Comparison of ENCODE assay signal across 26 mouse cellular contexts in genomic region chr1:57281549-57281948, GRCm38 (mm10).
DNase-seq lines count a peak whose midpoint lies in the region; ATAC-seq and TF ChIP-seq lines count a peak whose summit lies in the region.
"Had no signal": no experiment of that assay in that cellular context is flagged by ENCODE, and none has a peak within 500 bp of the region (broad histone marks: within the 10 kb centered on the region; RNA-seq: fewer than 3 reads in every experiment).

No protein-coding gene starts in this region.

- no peaks in the 10 kb centered on the region for H3K27me3 ChIP-seq in forebrain, embryonic 10.5 days (ENCODE audit: poor library complexity, severe bottlenecking)
- H3K27me3 ChIP-seq in liver, embryonic 12.5 days (replicated peaks), result no peaks in the 10 kb centered on the region
- H3K27me3 ChIP-seq: CH12.LX had no signal

- H3K4me2 ChIP-seq in liver, embryonic 12.5 days, result no peak overlapping the region

- ATAC-seq in liver, embryonic 12.5 days, result no peak
- ATAC-seq: activated CD4-positive, CD25-positive, alpha-beta regulatory T cell, adult 4 months; CD4-positive, CD25-positive, alpha-beta regulatory T cell, adult 4 months; Patski had no signal

- WGBS in forebrain, embryonic 10.5 days, result 81% methylated on average over 3 of the region's 3 CpGs
- 65% methylated on average over 3 of the region's 3 CpGs for WGBS in liver, embryonic 12.5 days (ENCODE audit: insufficient replicate concordance)

- H3K4me1 ChIP-seq in ES-E14 (ENCODE audit: control insufficient read depth in 2 of 2, insufficient read depth in 2 of 2, low read length in 2 of 2, poor library complexity in 1 of 2), result no peaks in the 10 kb centered on the region
- H3K4me1 ChIP-seq in forebrain, embryonic 10.5 days, result no peaks in the 10 kb centered on the region
- no peaks in the 10 kb centered on the region for H3K4me1 ChIP-seq in liver, embryonic 12.5 days

- H3K4me3 ChIP-seq in ES-E14 (ENCODE audit: insufficient read depth in 1 of 2, low read depth in 1 of 2, low read length in 2 of 2, poor library complexity in 1 of 2, severe bottlenecking in 1 of 2), result no peak overlapping the region
- H3K4me3 ChIP-seq in forebrain, embryonic 10.5 days, result no peak overlapping the region
- H3K4me3 ChIP-seq in liver, embryonic 12.5 days, result no peak overlapping the region

- DNase-seq in ES-CJ7 (ENCODE audit: low read depth, low spot score), result peak; percentile 83
- peak; percentile 20 for DNase-seq in ES-E14 (ENCODE audit: low read depth, low spot score)
- peak; percentile 88 for DNase-seq in R1 (ENCODE audit: low read depth, low spot score)
- peak; percentile 83 for DNase-seq in ZHBTc4 (ENCODE audit: low read depth, low spot score)
- DNase-seq in ovary, postnatal 10 days (ENCODE audit: low spot score), result no peak
- DNase-seq in forebrain, embryonic 10.5 days (ENCODE audit: extremely low spot score, low spot score), result no peak
- DNase-seq in kidney, postnatal 14 days, result no peak
- DNase-seq: adrenal gland, adult 2 months; adrenal gland, adult 8-10 months; adrenal gland, postnatal 10 days; adrenal gland, postnatal 14 days; adrenal gland, postnatal 25 days; adrenal gland, postnatal 36 days; B cell, adult 2 months; cerebellum, adult 11 months; cerebellum, adult 11-12 months; cerebellum, adult 18-20 months; cerebellum, adult 2 months; cerebellum, adult 8-10 months; cerebellum, adult 9-10 months had no signal

- no peaks in the 10 kb centered on the region for H3K9me3 ChIP-seq in ES-E14 (ENCODE audit: control insufficient read depth, insufficient read depth, low read depth, low read length)
- H3K9me3 ChIP-seq in forebrain, embryonic 10.5 days, result no peaks in the 10 kb centered on the region
- H3K9me3 ChIP-seq in liver, embryonic 12.5 days (replicated peaks), result no peaks in the 10 kb centered on the region
- H3K9me3 ChIP-seq: G1E had no signal

- no peak overlapping the region for H3K9ac ChIP-seq in ES-E14 (ENCODE audit: insufficient read depth, low read depth, low read length, poor library complexity, severe bottlenecking)
- H3K9ac ChIP-seq in liver, embryonic 12.5 days, result no peak overlapping the region

- no peak overlapping the region for H3K27ac ChIP-seq in ES-E14 (ENCODE audit: insufficient read depth, low read depth, low read length, poor library complexity, severe bottlenecking)
- no peak overlapping the region for H3K27ac ChIP-seq in forebrain, embryonic 10.5 days
- no peak overlapping the region for H3K27ac ChIP-seq in liver, embryonic 12.5 days

- H3K36me3 ChIP-seq in ES-E14 (ENCODE audit: control insufficient read depth, insufficient read depth, low read length, poor library complexity, severe bottlenecking), result no peaks in the 10 kb centered on the region
- no peaks in the 10 kb centered on the region for H3K36me3 ChIP-seq in forebrain, embryonic 10.5 days (replicated peaks)
- no peaks in the 10 kb centered on the region for H3K36me3 ChIP-seq in liver, embryonic 12.5 days
- H3K36me3 ChIP-seq: G1E had no signal

- in situ Hi-C loops in ES-E14 (cut with MboI; ENCODE audit: low sequenced_read_pairs in 2 of 2, unreplicated experiment in 2 of 2), result no loop called here

TF ChIP-seq in ES-E14, 5 proteins besides CTCF, POLR2A, EP300 and RAD21:
- TF ChIP-seq HCFC1 (IDR thresholded peaks at IDR 0.05; ENCODE audit: borderline replicate concordance, insufficient read depth, low read length) (no peak), ZNF384 (IDR thresholded peaks at IDR 0.05; ENCODE audit: low read depth, low read length) (no peak), ZC3H11A (IDR thresholded peaks at IDR 0.05; ENCODE audit: borderline replicate concordance, low read depth, low read length) (no peak), CHD2 (IDR thresholded peaks at IDR 0.05; ENCODE audit: low read depth, low read length) (no peak), MAFK (IDR thresholded peaks at IDR 0.05; ENCODE audit: insufficient read depth, low read depth, low read length) (no peak)
TF ChIP-seq in ES-E14: peak in this region for 0.

Comparison
In these comparisons a context has a peak if more than half of its experiments do, and no peak if none do; other contexts are left out.
1. DNase-seq: peak in ES-CJ7 (single experiment), ES-E14 (single experiment), R1 (single experiment) and ZHBTc4 (single experiment); none in ovary, postnatal 10 days (single experiment), forebrain, embryonic 10.5 days (single experiment) and kidney, postnatal 14 days (single experiment).